ENCODE assay signal across 9 mouse cellular contexts in genomic region chr16:25016261-25016836, GRCm38 (mm10).
DNase-seq lines count a peak whose midpoint lies in the region; ATAC-seq lines count a peak whose summit lies in the region.
"Had no signal": no experiment of that assay in that cellular context is flagged by ENCODE, and none has a peak within 500 bp of the region (broad histone marks: within the 10 kb centered on the region; RNA-seq: fewer than 3 reads in every experiment).

No protein-coding gene starts in this region.

- no peaks in the 10 kb centered on the region for H3K36me3 ChIP-seq in embryonic facial prominence, embryonic 13.5 days
- H3K36me3 ChIP-seq in embryonic facial prominence, embryonic 10.5 days (replicated peaks) = no peaks in the 10 kb centered on the region
- no peaks in the 10 kb centered on the region for H3K36me3 ChIP-seq in neural tube, embryonic 13.5 days
- H3K36me3 ChIP-seq in liver, embryonic 12.5 days = no peaks in the 10 kb centered on the region
- H3K36me3 ChIP-seq: limb, embryonic 13.5 days had no signal

- H3K27ac ChIP-seq in embryonic facial prominence, embryonic 13.5 days = 0 out of 2 replicates have a peak overlapping the region, but pooled peaks have one; percentile 11
- H3K27ac ChIP-seq in embryonic facial prominence, embryonic 10.5 days (replicated peaks) = no peak overlapping the region
- H3K27ac ChIP-seq in neural tube, embryonic 13.5 days (replicated peaks) = peak overlapping the region; percentile 40
- no peak overlapping the region for H3K27ac ChIP-seq in liver, embryonic 12.5 days
- H3K27ac ChIP-seq: limb, embryonic 13.5 days had no signal

- no peak overlapping the region for H3K9ac ChIP-seq in embryonic facial prominence, embryonic 13.5 days
- H3K9ac ChIP-seq in neural tube, embryonic 13.5 days = no peak overlapping the region
- no peak overlapping the region for H3K9ac ChIP-seq in liver, embryonic 12.5 days
- H3K9ac ChIP-seq: limb, embryonic 13.5 days had no signal

- no peak overlapping the region for H3K4me2 ChIP-seq in embryonic facial prominence, embryonic 13.5 days
- H3K4me2 ChIP-seq in neural tube, embryonic 13.5 days = no peak overlapping the region
- no peak overlapping the region for H3K4me2 ChIP-seq in liver, embryonic 12.5 days
- H3K4me2 ChIP-seq: limb, embryonic 13.5 days had no signal

- H3K27me3 ChIP-seq in embryonic facial prominence, embryonic 13.5 days = no peaks in the 10 kb centered on the region
- no peaks in the 10 kb centered on the region for H3K27me3 ChIP-seq in embryonic facial prominence, embryonic 10.5 days (replicated peaks; ENCODE audit: low read depth, poor library complexity, severe bottlenecking)
- peaks cover 13% of the 10 kb centered on the region for H3K27me3 ChIP-seq in neural tube, embryonic 13.5 days
- no peaks in the 10 kb centered on the region for H3K27me3 ChIP-seq in liver, embryonic 12.5 days (replicated peaks)
- H3K27me3 ChIP-seq: limb, embryonic 13.5 days had no signal

- H3K4me3 ChIP-seq in embryonic facial prominence, embryonic 13.5 days = no peak overlapping the region
- no peak overlapping the region for H3K4me3 ChIP-seq in embryonic facial prominence, embryonic 10.5 days
- H3K4me3 ChIP-seq in neural tube, embryonic 13.5 days = no peak overlapping the region
- H3K4me3 ChIP-seq in liver, embryonic 12.5 days = no peak overlapping the region
- H3K4me3 ChIP-seq: limb, embryonic 13.5 days had no signal

- no peak for DNase-seq in embryonic facial prominence, embryonic 10.5 days (ENCODE audit: low spot score)
- DNase-seq in cerebellum, postnatal 14 days = peak; percentile 75 to 78
- peak; percentile 38 to 66 for DNase-seq in kidney, postnatal 36 days
- no peak for DNase-seq in urinary bladder, adult 18-20 months (ENCODE audit: low spot score in 2 of 2)
- no peak for DNase-seq in gastrocnemius, adult 8-10 months (ENCODE audit: low spot score in 2 of 2)

- WGBS in embryonic facial prominence, embryonic 13.5 days = 67% methylated on average over 4 of the region's 4 CpGs
- WGBS in embryonic facial prominence, embryonic 10.5 days = 59% methylated on average over 4 of the region's 4 CpGs
- WGBS in neural tube, embryonic 13.5 days = 40% methylated on average over 4 of the region's 4 CpGs
- 70% methylated on average over 4 of the region's 4 CpGs for WGBS in liver, embryonic 12.5 days (ENCODE audit: insufficient replicate concordance)

- no peaks in the 10 kb centered on the region for H3K9me3 ChIP-seq in embryonic facial prominence, embryonic 13.5 days
- H3K9me3 ChIP-seq in embryonic facial prominence, embryonic 10.5 days = no peaks in the 10 kb centered on the region
- H3K9me3 ChIP-seq in neural tube, embryonic 13.5 days = no peaks in the 10 kb centered on the region
- no peaks in the 10 kb centered on the region for H3K9me3 ChIP-seq in liver, embryonic 12.5 days (replicated peaks)
- H3K9me3 ChIP-seq: limb, embryonic 13.5 days had no signal

- ATAC-seq in embryonic facial prominence, embryonic 13.5 days (ENCODE audit: insufficient number of reproducible peaks, insufficient read depth, low FRiP score, low TSS enrichment, low read depth) = no peak
- ATAC-seq in neural tube, embryonic 13.5 days (ENCODE audit: low read depth) = peak; percentile 92
- no peak for ATAC-seq in liver, embryonic 12.5 days

- peaks cover 5% of the 10 kb centered on the region; the same call in 1 of the 2 replicates for H3K4me1 ChIP-seq in embryonic facial prominence, embryonic 13.5 days
- peaks cover 8% of the 10 kb centered on the region; the same call in 1 of the 2 replicates for H3K4me1 ChIP-seq in embryonic facial prominence, embryonic 10.5 days
- H3K4me1 ChIP-seq in neural tube, embryonic 13.5 days (replicated peaks) = peaks cover 12% of the 10 kb centered on the region
- H3K4me1 ChIP-seq in liver, embryonic 12.5 days = no peaks in the 10 kb centered on the region
- H3K4me1 ChIP-seq: limb, embryonic 13.5 days had no signal

Comparison
In these comparisons a context has a peak if more than half of its experiments do, and no peak if none do; other contexts are left out.
1. H3K27ac ChIP-seq: peak in embryonic facial prominence, embryonic 13.5 days (single experiment) and neural tube, embryonic 13.5 days (single experiment); none in embryonic facial prominence, embryonic 10.5 days (single experiment) and liver, embryonic 12.5 days (single experiment).
2. DNase-seq: peak in cerebellum, postnatal 14 days (2 of 2) and kidney, postnatal 36 days (2 of 2); none in embryonic facial prominence, embryonic 10.5 days (single experiment), urinary bladder, adult 18-20 months (0 of 2) and gastrocnemius, adult 8-10 months (0 of 2).